Mouse (Mus musculus) limb, embryonic 15.5 days (tissue): ENCODE results near the gene Trhr2. TPM values are rescaled to one million over a fixed set of nuclear protein-coding genes. Genes with fewer than 3 reads are reported as not detected.

ENCODE experiments used
- ATAC-seq: fragments of 200-750 bp; cut with Nextera tagmentation; 2 replicates; pipeline ENCODE4 v1.8.0; 2017; ENCODE audit warnings: low read depth, moderate TSS enrichment; ENCODE audit not compliant: insufficient number of reproducible peaks, low FRiP score, low TSS enrichment
- H3K27ac ChIP-seq: fragments of 300-500 bp; sonication (generic); 2 replicates; pipeline ENCODE4 v1.5.1; 2015; ENCODE audit warnings: moderate library complexity, mild to moderate bottlenecking, inconsistent platforms
- H3K27me3 ChIP-seq: fragments of 300-500 bp; sonication (generic); 2 replicates; pipeline ENCODE4 v1.6.1; 2015; ENCODE audit warnings: inconsistent platforms
- H3K36me3 ChIP-seq: fragments of 300-500 bp; sonication (generic); 2 replicates; pipeline ENCODE4 v1.6.1; 2015; ENCODE audit warnings: inconsistent platforms
- H3K4me1 ChIP-seq: fragments of 300-500 bp; sonication (generic); 2 replicates; pipeline ENCODE4 v1.6.1; 2015; ENCODE audit warnings: inconsistent platforms
- H3K4me2 ChIP-seq: fragments of 300-500 bp; sonication (generic); 2 replicates; pipeline ENCODE4 v1.6.1; 2015; ENCODE audit warnings: mild to moderate bottlenecking, inconsistent platforms
- H3K4me3 ChIP-seq: fragments of 300-500 bp; sonication (generic); 2 replicates; pipeline ENCODE4 v1.5.1; 2015; ENCODE audit warnings: mild to moderate bottlenecking, inconsistent platforms
- H3K9ac ChIP-seq: fragments of 300-500 bp; sonication (generic); 2 replicates; pipeline ENCODE4 v1.6.1; 2015; ENCODE audit warnings: inconsistent platforms
- H3K9me3 ChIP-seq: fragments of 300-500 bp; sonication (generic); 2 replicates; pipeline ENCODE4 v1.6.1; 2016; ENCODE audit warnings: inconsistent platforms
- WGBS: fragments of 180-500 bp; shearing (Covaris S2); methylation state at CpG from one replicate; pipeline ENCODE4 v1.1.7; 2015; 5-methylcytosine and 5-hydroxymethylcytosine counted together
- polyA plus RNA-seq: library from polyadenylated mRNA; unstranded; fragments of >200 nt; fragmentation: Nextera tagmentation; extraction: Ambion mirVana; gene quantifications from 2 replicates; pipeline ENCODE4 v1.2.1, GENCODE M21; 2015

Trhr2 gene
- polyA plus RNA-seq, 1 experiment from 2014 or later = 0.14 TPM

DNA sequence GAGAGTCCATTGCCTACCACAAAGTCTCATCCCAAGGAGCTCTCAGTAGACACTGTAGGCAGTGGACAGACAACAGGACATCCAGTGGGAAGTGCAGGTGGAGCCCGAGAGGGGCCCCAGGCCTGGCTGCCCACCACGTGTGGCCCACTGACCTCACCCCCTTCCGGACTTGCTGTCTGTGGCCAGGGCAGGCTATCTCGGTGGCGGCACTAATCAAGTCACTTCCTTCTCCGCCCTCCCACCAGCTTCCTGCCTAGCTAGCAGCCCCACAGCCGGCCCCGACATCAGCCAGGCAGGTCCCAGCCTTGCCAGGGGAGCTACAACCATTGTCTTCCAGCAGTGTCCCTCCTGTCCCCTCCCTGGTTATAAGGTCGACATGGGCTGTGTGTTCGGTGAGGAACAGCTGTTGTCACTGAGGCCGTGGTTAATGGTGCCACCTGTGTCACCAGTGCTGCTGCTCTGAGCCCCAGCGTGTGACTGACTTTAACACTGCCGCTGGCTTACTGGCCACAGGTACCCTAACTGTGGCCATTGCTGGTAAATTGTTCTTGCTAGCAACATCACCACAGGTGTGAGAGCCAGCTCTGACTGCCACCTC, 45.5 kb downstream of the Trhr2 start:
- Histone ChIP-seq H3K27ac (no peak overlapping the region), H3K9ac (no peak overlapping the region), H3K9me3 (no peaks in the 10 kb centered on the region), H3K4me1 (0 out of 2 replicates have a peak, but pooled peaks cover 6% of the 10 kb centered on the region), H3K36me3 (no peaks in the 10 kb centered on the region), H3K4me2 (no peak overlapping the region), H3K4me3 (no peak overlapping the region), H3K27me3 (no peaks in the 10 kb centered on the region)
- no peak for ATAC-seq
- 53% methylated on average over 13 of the region's 13 CpGs for WGBS

DNA sequence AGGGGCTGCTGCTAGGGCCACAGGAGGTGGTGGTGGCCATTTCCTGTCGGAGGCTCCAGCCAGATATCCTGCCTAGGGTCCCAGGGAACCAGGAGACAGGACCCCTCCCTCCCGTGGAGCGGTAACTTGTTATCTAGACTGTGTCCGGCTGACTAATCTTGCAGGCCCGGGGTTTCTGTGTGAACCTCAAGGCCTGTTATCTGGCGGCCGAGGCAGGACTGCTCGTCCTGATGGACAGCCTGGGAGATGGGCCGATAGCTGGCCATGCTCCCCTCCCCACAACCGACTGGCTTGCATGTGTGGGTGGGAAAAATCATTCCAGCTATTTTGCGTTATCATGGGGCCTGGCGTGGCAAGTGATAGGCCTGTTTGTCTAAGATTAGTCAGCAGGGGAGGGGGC, 47.2 kb downstream of the Trhr2 start:
- Histone ChIP-seq H3K4me3 (no peak overlapping the region), H3K9me3 (no peaks in the 10 kb centered on the region), H3K4me2 (no peak overlapping the region), H3K9ac (no peak overlapping the region), H3K36me3 (peaks cover 7% of the 10 kb centered on the region; the same call in 1 of the 2 replicates), H3K27ac (no peak overlapping the region), H3K4me1 (peaks cover 6% of the 10 kb centered on the region; the same call in 1 of the 2 replicates), H3K27me3 (no peaks in the 10 kb centered on the region)
- no peak for ATAC-seq
- 59% methylated on average over 12 of the region's 12 CpGs for WGBS

DNA sequence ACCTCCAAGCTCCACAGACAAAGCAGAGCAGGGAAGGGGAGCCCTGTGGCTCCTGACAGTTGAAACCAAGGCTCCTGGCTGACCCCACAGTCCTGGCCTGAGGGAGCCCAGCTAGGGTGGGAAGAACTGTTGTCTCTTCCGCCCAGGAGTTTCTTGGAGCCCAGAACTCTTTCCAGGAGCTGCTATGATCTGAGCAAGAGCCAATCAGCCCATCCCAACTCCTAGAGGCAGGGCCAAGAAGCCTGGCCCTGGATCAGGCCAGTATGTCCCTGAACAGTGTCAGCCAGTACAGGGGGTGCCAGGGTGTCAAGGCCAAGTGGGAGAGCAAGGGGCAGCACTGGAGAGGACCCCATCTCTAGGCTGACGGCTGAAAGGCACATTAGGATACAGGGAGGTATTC, 48.0 kb downstream of the Trhr2 start:
- no peak overlapping the region for H3K27ac ChIP-seq
- no peaks in the 10 kb centered on the region for H3K9me3 ChIP-seq
- no peak for ATAC-seq
- H3K4me3 ChIP-seq = no peak overlapping the region
- H3K36me3 ChIP-seq = peaks cover 7% of the 10 kb centered on the region; the same call in 1 of the 2 replicates
- peaks cover 6% of the 10 kb centered on the region; the same call in 1 of the 2 replicates for H3K4me1 ChIP-seq
- H3K27me3 ChIP-seq = no peaks in the 10 kb centered on the region
- no peak overlapping the region for H3K9ac ChIP-seq
- H3K4me2 ChIP-seq = no peak overlapping the region
- 71% methylated on average over 2 of the region's 2 CpGs for WGBS

- H3K27ac ChIP-seq = no peak overlapping the region
- no peak for ATAC-seq
- no peak overlapping the region for H3K4me3 ChIP-seq
- H3K4me1 ChIP-seq = peaks cover 3% of the 10 kb centered on the region; the same call in 1 of the 2 replicates
- 93% methylated on average over 2 of the region's 2 CpGs for WGBS
- H3K4me2 ChIP-seq = no peak overlapping the region
- H3K36me3 ChIP-seq = peaks cover 7% of the 10 kb centered on the region; the same call in 1 of the 2 replicates
- no peak overlapping the region for H3K9ac ChIP-seq
- no peaks in the 10 kb centered on the region for H3K27me3 ChIP-seq
- no peaks in the 10 kb centered on the region for H3K9me3 ChIP-seq
These were observed 49.4 kb downstream of the Trhr2 start for GRCm38 (mm10) chr8:122311115-122311514.

DNA sequence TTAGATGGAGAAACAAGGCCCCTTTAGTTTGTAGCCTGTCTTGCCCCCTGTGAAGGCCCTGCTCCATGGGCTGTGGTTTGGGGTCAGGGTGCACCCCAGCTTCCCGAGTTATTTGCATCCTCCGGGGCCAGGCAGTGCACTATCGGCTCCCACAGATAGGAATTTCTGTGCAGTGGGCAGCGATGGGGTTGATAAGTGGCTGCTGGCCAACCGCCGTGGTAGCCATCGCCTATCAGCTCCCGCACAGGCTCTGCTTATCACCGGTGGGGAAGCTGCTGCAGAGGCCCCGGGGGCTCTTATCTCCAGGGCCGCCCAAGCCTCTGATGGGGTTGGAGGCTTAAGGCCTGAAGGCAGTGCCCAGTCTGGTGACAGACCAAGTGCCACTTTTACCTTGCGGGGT, 51.3 kb downstream of the Trhr2 start:
- 85% methylated on average over 12 of the region's 12 CpGs for WGBS
- ATAC-seq = no peak
- H3K27ac ChIP-seq = no peak overlapping the region
- H3K27me3 ChIP-seq = no peaks in the 10 kb centered on the region
- no peak overlapping the region for H3K4me2 ChIP-seq
- H3K9me3 ChIP-seq = no peaks in the 10 kb centered on the region
- no peak overlapping the region for H3K9ac ChIP-seq
- peaks cover 3% of the 10 kb centered on the region; the same call in 1 of the 2 replicates for H3K4me1 ChIP-seq
- H3K4me3 ChIP-seq = no peak overlapping the region
- H3K36me3 ChIP-seq = peaks cover 7% of the 10 kb centered on the region; the same call in 1 of the 2 replicates

DNA sequence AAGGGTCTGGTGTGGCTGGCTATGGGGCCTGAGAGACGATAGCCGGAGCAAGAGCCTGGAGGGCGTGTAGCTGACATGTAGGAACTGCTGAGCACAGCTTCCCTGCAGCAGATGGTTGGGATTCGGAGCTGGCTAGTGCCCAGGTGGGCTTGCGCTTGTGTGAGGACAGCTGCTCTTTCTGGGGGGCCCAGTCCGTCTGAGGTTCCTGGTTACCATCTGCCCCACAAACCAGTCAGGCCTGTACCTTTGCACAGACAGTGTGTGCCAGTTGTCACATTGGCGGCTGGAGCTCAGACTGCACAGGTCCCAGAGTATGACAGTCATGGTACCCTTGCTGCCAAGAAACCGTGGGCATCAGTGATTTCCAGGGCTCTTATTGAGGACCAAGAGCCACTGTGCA, 52.7 kb downstream of the Trhr2 start:
- WGBS = 74% methylated on average over 8 of the region's 8 CpGs
- peaks cover 7% of the 10 kb centered on the region; the same call in 1 of the 2 replicates for H3K36me3 ChIP-seq
- no peaks in the 10 kb centered on the region for H3K27me3 ChIP-seq
- H3K9ac ChIP-seq = no peak overlapping the region
- no peak for ATAC-seq
- H3K9me3 ChIP-seq = no peaks in the 10 kb centered on the region
- H3K4me1 ChIP-seq = peaks cover 1% of the 10 kb centered on the region
- H3K4me2 ChIP-seq = no peak overlapping the region
- H3K4me3 ChIP-seq = no peak overlapping the region
- no peak overlapping the region for H3K27ac ChIP-seq

Other genes starting within 250 kb of the Trhr2 start
- 1.1 and 1.2 TPM in 2 replicates for gene Zfpm1, start 78.6 kb downstream of the Trhr2 start, polyA plus RNA-seq
- gene Zc3h18, start 15.9 kb upstream of the Trhr2 start, polyA plus RNA-seq = 46.8 and 47.5 TPM in 2 replicates
- 0.22 TPM in 1 of 2 replicates, not detected in the other for gene Il17c, start 61.3 kb upstream of the Trhr2 start, polyA plus RNA-seq
- 183 and 190 TPM in 2 replicates for gene Cyba, start 72.2 kb upstream of the Trhr2 start, polyA plus RNA-seq
- 36.8 and 37.3 TPM in 2 replicates for gene Mvd, start 82.7 kb upstream of the Trhr2 start, polyA plus RNA-seq
- gene Snai3, start 100.0 kb upstream of the Trhr2 start, polyA plus RNA-seq = 0.84 and 3.3 TPM in 2 replicates
- 49.4 and 51.0 TPM in 2 replicates for gene Rnf166, start 115.3 kb upstream of the Trhr2 start, polyA plus RNA-seq
- 40.8 and 47.6 TPM in 2 replicates for gene Ctu2, start 115.4 kb upstream of the Trhr2 start, polyA plus RNA-seq
- 17.5 and 23.3 TPM in 2 replicates for gene Piezo1, start 190.6 kb upstream of the Trhr2 start, polyA plus RNA-seq
- gene Cdt1, start 207.3 kb upstream of the Trhr2 start, polyA plus RNA-seq = 31.8 and 36.1 TPM in 2 replicates
- 268 and 295 TPM in 2 replicates for gene Aprt, start 216.2 kb upstream of the Trhr2 start, polyA plus RNA-seq